Mouse (Mus musculus) gastrocnemius, postnatal 36 days (tissue): ENCODE results near the gene Snapc5. TPM values are rescaled to one million over a fixed set of nuclear protein-coding genes. Genes with fewer than 3 reads are reported as not detected.
"Not testable (repeated sequence)": the region's sequence is repeated elsewhere in the genome, so short reads cannot be mapped to it uniquely, and the experiment has no call there.

Experiments
- DNase-seq, 2 experiments: peaks; one replicate each; pipeline ENCODE4 v3.0.0; 2022
- intact Hi-C: fragments of 180-260 bp; cut with DNase I; formaldehyde crosslinking; loops from one replicate; pipeline ENCODE4 v1.15.1; 2025
- long read RNA-seq, 2 experiments: library from polyadenylated mRNA; stranded (forward); transcript quantifications; one replicate each; pipeline ENCODE4 v2.0.0; 2021
- total RNA-seq, 2 experiments: library from RNA; stranded (reverse); gene quantifications; 2 replicates each; pipeline ENCODE4 v1.2.3; 2021

The Snapc5 gene
- 10 to 100 TPM; 17.7 to 18.9 TPM for total RNA-seq
- long read RNA-seq, experiment 1, transcript Snapc5-201 (3 exons, 1,228 nt) = major isoform, 30 of 44 reads
- long read RNA-seq, experiment 1, partial matches to known transcripts = 0 of 44 reads
- long read RNA-seq, experiment 1, other reads (novel, unspliced or antisense) = 14 of 44 reads
- long read RNA-seq, experiment 2, transcript Snapc5-201 (3 exons, 1,228 nt) = major isoform, 33 of 48 reads
- long read RNA-seq, experiment 2, partial matches to known transcripts = 7 of 48 reads
- long read RNA-seq, experiment 2, other reads (novel, unspliced or antisense) = 8 of 48 reads

DNA sequence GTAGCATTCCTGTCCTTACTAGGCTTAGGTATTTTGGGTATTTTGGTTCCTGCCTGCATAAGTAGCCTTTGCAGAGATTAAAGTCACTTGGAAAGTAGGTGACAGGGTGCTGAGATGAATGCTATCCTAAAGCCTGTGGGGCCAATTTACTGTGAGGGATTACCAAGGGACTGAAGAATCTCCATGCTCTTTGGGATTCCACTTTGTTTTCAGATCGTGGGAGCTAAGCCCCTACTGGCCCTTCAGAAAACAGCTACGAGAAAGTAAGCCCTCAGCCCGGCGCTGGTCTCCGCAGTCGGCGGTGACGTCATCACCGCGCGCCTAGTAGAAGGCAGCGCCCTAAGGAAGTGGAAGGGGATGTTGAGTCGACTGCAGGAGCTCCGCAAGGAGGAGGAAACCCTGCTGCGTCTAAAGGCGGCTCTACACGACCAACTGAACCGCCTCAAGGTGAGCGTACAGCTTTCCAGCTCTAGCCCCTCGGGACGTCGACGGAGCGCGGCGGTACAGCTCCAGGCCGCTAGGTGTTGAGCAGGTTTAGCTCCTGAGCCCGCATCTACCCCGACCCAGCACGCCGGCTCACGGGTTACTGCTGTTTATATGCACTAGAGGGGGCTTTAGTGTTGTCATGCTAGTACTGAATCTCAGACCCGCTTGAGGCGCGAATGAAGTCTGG lies at the start of gene Snapc5:
TSS of gene Snapc5 (plus strand) at position 301 of the 673 bp plus-strand sequence.
- peak; percentile 76 to 82 for DNase-seq
- intact Hi-C loops = loop anchor here (1.0 kb wide), 1 partner anchor 74 kb away; the partner anchor contains the start of gene Map2k1

DNA sequence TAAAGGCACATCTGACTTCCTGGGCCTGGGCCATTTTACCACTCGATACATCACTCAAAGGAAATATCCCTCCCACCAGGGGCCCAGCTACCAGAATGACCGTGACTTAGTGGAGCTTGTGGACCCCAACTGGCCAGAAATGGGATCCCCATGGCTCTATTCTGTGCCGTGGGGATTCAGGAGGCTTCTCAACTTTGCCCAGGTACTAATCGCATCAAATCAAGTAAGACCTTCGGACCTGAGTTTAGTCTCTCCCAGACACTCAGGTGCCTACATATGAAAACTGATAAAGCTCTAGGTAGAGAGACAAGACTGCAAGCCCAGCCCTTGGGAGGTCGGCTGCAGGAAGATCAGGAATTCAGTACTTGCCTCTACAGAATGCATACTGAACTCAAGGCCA lies 47.5 kb upstream of the Snapc5 start:
- intact Hi-C loops = no loop called here
- DNase-seq = no peak

DNA sequence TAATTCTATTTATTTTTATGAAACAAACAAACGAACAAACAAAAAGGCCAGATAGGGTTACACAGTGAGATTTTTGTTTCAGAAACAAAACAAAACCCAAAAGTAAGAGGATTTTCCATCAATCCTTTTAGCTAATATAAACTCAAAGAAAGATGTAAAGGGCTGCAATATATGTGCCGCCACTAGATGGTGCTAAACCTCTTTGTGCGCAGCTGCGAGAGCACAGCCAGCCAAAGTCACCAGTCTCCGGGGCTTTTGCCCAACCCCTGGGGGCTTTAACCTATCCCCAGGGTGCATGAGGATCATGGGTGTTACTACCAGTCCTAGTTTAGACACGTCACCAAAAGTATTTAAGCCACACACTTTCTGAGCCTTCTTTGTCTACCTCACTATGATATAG lies 40.2 kb upstream of the Snapc5 start:
- DNase-seq = peak in 1 of 2 experiments; percentile 22
- intact Hi-C loops = loop anchor here (2.0 kb wide), 1 partner anchor 134 kb away; no protein-coding TSS in a partner anchor

DNA sequence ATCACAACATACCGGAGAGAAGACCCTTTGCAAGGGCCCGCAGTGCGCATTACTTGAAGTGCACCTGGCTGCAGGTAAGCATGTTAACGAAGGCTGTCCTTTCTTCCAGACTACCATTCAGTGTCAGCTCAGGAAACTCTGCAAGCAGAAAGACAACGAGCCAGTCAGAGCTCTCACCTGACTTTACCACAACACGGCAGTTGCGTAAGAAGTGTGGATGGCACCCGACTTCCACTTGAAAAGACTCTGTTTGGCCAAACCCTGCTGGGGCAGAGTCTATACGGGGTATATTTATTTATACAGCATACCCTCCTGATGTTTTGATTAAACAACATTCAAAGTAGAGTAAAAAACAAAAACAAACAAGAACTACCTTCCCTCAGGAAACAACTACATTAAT lies 39.2 kb upstream of the Snapc5 start:
- DNase-seq = no peak
- intact Hi-C loops = loop anchor here (2.0 kb wide), 1 partner anchor 133 kb away; no protein-coding TSS in a partner anchor

DNA sequence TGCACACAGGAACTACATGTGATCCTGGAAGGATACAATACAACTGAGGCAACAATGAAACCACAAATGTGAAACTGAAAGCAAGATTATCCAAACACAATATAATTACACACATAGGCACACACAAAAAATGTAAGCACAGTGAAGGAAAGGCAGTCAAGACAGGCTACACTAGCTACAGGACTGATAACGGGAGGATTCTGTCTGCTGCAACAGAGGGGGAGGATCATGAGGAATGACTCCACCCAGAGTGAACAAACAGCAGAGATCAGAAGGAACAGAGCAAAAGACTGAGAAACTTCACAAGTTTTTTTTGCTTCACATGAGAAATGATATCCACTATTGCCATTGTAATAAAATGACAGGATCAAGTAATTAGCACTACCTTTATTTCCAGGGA lies 22.4 kb upstream of the Snapc5 start:
- no peak for DNase-seq
- intact Hi-C loops = no loop called here

DNA sequence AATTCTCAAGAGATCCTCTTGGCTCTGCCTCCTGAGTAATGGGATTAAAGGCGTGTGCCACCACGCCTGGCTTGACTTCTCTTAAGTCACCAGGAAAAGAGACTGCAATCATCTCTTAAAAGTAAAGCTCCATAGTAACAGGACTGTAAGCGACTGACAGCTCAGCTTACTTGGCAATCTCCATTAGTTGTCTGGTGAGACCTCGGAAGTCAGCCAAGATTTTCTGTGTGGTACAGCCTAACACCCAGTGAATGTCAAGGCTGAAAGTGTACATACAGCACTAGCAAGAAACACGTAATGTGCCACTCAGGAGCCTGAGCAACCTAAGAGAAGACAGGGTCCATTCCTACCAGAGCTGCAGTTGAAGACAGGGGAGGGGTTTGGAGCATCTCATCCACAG lies 18.6 kb upstream of the Snapc5 start:
- intact Hi-C loops = no loop called here
- no peak for DNase-seq

DNA sequence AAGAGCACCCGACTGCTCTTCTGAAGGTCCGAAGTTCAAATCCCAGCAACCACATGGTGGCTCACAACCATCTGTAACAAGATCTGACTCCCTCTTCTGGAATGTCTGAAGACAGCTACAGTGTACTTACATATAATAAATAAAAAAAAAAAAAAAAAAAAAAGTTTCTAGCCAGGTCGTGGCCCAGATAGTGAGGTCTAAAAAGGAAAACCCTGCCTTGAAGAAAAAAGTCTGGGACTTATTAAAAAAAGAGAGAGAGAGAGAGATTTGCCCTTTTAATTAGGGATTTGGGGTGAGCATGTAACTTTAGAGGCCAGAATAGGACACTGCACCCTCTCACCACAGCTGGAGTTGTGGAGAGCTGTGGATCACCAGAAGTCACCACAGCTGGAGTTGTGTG lies 9.1 kb upstream of the Snapc5 start:
- DNase-seq, intact Hi-C loops: not testable (repeated sequence)

DNA sequence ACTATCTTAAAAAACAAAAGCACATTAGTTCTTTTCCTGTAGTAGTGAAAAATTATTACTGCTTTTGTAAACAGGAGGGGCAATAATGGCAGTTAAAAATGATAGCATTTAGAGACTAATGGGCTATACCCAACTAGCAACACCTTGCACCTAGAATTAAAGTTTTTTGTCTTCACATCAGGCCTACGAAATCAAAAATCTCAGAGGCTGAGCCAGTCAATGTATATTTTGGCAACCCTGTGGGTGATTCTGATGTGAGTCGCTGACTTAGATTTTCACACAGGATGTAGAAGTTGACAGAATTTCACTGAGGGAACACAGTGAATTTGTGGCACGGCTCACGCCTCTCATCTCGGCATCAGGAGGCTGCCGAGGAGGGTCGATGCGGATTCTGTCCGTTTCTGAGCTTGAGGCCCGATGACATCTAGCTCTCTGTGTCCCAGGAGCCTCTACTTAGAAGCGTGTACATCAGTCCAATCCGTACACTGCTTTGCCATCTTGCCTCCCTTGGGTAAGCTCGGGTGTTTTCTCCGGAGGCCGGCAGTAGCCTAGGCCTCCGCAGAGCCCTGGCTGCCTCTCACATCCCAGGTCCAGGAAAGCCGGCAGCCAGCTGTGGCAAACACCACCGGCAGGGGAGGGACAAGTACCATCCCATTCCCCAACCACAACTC lies 6.8 kb upstream of the Snapc5 start:
- intact Hi-C loops = no loop called here
- DNase-seq = no peak

DNA sequence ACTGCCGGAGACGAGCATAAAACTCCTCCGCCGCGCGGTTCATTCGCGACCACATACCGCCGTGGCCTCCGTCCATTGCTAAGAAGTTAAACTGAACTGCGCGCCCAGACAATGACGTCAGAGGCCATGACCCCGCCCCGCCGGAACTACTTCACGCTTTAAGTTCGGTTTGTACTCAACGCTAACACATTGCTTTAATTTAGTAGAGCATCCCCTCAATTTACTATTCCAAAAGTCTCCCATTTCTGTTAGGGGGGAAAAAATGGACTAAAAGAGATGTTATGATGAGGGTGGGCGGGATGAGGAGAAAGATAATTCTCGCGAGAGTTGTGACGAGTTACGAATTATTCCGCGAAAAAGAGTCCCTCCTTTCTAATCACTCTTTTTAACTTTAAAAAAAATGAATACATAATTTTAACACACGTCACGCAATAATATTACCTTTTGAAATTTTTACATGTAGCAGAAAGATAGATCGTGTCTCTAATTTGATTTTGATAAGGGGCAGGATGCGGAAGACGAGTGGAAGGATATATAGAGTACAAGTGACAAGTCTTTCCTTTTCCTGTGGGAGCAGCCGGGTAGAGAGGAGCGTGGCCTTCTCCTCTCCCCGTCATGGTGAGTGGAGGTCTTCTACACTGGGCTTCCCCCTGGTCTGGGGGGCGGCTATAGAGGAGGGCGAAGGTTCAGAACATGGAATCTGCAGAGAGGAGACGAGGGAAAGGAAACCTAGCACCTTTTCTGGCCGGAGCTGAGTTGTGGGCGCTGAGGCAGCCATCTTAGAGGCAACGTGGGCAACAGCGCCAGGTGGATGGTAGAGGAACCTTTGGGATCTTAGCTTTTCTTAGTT lies 6.0 kb upstream of the Snapc5 start, which contains the start of the genes Zwilch and Rpl4:
TSS of gene Zwilch (minus strand) at position 289 of the 850 bp plus-strand sequence.
TSS of gene Rpl4 (plus strand) at position 560 of the 850 bp plus-strand sequence.
- peak; percentile 57 to 80 for DNase-seq
- intact Hi-C loops = no loop called here

DNA sequence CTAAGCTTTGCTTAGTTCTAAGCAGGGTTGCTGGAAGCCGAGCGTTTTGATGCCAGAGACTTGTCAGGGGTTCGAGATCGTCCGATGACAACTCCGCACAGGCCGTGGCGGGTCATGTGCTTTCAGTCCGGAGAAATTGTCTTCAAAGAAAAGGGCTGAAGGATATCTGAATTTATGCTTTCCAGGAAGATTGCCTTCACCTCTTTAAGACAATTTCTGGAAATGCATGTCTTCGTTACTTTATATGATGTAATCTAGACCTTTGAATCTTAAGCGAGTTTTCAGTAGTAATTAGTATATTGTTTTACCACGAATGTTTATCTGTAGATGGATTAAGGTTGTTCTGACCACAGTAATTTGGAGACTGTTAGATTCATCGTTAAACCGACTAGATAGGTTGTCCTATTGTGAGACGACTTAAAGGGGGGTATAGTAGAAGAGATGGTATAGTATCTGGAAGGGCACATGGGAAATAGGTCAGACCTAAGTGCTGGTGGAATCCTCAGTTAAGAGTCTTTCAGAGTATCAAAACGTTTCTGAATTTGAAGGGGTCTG lies 5.3 kb upstream of the Snapc5 start:
- intact Hi-C loops = no loop called here

DNA sequence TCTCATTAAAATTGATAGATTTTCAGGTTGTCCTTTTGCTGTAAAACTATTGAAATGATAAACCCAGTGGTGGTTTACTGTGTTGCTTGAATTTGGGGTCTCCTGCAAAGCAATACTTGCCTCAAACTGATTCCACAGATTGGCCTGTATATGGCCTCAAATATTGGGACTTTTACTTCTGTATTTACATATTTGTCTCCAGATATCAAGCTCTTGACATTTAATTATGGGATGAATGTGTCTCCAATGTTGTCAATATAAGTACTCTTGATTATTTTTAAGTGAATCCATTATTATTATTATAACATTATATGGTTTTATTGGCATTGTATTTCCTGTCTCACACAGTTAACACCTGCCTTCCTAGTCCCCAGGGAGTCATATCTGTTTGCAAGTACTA lies 4.7 kb upstream of the Snapc5 start:
- intact Hi-C loops = no loop called here
- no peak for DNase-seq

More for the DNA sequence above, 5.3 kb upstream of the Snapc5 start:
- no peak for DNase-seq

DNA sequence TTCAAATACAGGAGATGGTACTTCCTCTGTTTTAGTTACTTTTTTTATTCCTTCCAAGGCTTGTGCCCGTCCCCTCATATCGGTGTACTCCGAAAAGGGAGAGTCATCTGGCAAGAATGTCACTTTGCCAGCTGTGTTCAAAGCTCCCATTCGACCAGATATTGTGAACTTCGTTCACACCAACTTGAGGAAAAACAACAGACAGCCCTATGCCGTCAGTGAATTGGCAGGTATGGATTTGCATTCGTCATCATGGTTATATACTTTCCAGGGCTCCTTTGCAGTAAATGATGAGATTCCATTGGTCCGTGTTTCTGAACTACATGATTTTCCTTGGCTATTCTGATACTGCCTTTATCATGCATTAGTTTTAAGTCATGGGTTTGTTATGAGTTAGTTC lies 4.3 kb upstream of the Snapc5 start:
- no peak for DNase-seq
- intact Hi-C loops = no loop called here

DNA sequence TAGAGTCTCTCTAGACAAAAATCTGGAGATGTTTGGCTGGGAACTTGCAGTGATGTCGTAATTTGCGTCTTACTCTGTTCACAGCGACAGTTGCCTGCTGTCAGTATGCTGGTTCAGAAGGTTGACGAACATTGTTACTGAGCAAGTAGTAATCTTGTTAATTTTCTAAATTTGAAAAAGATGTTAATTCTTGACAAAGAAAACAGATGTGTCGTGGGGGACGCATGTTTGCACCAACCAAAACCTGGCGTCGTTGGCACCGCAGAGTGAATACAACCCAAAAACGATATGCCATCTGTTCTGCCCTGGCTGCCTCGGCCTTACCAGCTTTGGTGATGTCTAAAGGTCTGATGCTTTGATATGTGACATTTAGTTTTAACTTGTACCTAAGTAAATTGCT lies 3.7 kb upstream of the Snapc5 start:
- intact Hi-C loops = no loop called here
- DNase-seq = no peak

DNA sequence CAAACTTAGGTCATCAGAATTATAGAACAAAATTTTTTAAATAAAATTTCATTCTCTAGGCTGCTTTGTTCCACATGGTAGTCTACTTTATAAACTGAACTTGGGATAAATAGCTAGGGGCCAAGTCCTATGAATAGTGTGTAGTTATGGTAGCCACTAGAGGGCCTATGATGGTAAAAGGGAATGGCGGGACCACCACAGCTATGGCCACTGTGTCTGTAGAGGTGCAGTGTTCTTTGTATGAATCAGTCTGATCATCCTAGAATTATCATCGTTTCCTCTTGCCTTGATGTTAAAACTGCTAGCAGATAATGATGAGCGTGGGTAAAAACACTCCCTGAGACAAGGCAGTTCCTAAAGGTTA lies 482 bp upstream of the Snapc5 start:
- DNase-seq = no peak
- intact Hi-C loops = no loop called here

DNA sequence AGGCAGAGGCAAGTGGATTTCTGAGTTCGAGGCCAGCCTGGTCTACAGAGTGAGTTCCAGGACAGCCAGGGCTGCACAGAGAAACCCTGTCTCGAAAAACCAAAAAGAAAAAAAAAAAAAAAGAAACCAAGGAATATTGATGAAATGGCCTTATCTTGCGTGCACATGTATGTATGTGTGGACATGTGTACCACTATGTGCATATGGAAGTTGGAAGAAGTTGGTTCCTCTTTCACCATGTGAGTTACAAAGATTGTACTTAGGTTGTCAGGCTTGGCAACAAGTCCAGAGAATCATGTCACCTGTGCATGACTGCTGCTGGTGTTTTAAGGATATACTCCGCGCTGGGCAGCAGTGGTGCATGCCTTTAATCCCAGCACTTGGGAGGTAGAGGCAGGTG lies 4.2 kb downstream of the Snapc5 start:
- not testable (repeated sequence) for DNase-seq
- intact Hi-C loops = loop anchor here (5.0 kb wide), 1 partner anchor 89 kb away; no protein-coding TSS in a partner anchor

DNA sequence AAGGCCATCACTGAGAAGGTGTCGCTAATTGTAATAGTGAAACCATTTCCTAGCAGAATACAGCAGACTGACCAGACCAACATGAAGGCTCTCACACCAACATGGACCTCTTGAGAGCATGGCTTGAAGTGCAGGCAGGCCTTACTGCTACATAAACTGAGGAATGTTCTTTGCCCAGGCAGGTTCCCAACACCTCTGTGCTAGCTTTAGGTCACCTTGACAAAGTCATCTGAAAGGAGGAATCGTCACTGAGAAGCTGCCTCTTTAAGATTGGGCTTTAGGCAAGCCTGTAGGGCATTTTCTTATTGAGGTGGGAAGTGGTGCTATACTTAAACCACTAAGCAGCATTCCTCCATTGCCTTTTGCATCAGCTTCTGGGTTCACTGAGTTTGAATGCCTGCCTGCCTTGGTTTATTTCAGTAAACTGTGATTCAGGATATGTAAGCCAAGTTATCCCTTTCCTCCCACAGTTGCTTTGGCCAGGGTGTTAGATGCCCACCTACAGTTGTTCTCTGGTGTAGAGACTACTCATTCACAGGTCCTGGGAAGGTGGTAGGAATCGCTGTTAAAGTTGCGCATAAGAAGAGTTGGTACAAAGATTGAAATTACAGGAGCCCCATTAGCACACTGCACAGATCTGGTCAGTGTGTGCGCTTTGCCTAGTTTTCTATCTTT lies 5.2 kb downstream of the Snapc5 start:
- no peak for DNase-seq
- intact Hi-C loops = loop anchor here (5.0 kb wide), 1 partner anchor 88 kb away; no protein-coding TSS in a partner anchor

DNA sequence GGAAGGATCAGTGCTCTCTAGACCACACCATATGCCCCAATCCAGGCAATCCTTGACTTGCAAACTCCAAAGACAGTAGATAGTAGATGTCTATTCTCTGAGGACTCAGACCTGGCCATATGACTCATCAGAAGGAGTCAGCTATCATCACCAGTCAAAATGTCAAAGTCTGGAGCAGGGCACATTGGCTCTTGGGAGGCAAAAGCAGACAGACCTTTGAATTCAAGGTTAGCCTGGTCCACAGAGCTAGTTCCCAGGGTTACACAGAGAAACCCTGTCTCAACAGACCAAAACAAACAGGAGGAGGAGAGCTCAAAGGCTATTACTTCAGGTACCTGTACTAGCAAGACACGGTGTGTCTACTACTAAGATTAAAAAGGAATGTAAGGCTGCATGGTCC lies 14.8 kb downstream of the Snapc5 start:
- DNase-seq = no peak
- intact Hi-C loops = no loop called here

DNA sequence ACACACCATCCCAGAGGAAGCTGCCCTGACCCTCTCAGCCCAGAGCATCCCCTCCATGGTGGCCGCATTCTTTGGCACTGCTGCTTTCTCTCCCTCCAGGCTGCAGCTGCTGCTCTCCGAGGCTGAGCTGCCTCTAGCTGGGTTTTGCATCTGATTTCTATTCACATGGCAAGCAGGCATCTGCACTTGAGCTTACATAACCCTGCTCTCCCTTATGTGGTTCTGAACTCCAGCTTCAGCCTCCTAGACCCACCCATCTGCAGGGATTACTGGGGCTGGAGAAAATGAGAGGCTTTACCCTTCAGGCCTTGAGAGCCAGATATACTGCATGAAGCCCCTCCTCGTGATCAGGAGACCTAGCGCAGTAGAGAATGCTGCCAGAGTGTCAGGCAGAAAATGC lies 16.5 kb downstream of the Snapc5 start:
- intact Hi-C loops = no loop called here
- no peak for DNase-seq

DNA sequence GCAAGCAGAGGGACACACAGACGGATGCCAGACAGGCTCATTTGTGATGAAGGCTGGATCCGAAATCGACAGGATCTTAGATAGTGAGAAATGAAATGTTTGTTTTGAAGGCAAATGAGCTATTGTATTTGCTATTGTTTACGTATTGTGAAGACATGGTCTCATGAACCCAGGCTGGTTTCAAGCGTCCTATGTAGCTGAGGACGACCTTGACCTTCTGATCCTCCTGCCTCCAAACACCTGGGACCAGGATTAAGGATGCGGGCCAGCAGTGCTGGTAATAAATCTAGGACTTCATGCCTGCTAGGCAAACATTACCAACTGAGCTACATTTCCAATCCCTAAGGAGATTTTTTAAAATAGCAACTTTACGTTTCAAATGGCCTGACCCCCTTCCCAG lies 18.4 kb downstream of the Snapc5 start:
- DNase-seq = no peak
- intact Hi-C loops = no loop called here
